Mouse (Mus musculus): ENCODE data around the gene Pck1.

Pck1 gene

GRCm38 (mm10) chr2:173138323-173139239 lies 14.3 kb upstream of the Pck1 start:
- CTCF ChIA-PET, result interaction anchor here in 1 of 4 experiments (1.3 kb wide), 1 partner anchor 37 kb away, joined by 4 read pairs; no protein-coding TSS in a partner anchor
- POLR2A ChIA-PET, result interaction anchor here in 1 of 4 experiments (0.7 kb wide), 1 partner anchor 794 kb away, joined by 5 read pairs; no protein-coding TSS in a partner anchor

GRCm38 (mm10) chr2:173143611-173144010 lies 9.2 kb upstream of the Pck1 start:
- ChIA-PET CTCF (interaction anchor here in 3 of 4 experiments (0.7 to 1.7 kb wide), 5 partner anchors 15 to 43 kb away, joined by 3 to 5 read pairs (median 3); no protein-coding TSS in a partner anchor), POLR2A (interaction anchor here in 2 of 4 experiments (0.6 to 1.2 kb wide), 2 partner anchors 12 to 79 kb away, joined by 3 to 5 read pairs; no protein-coding TSS in a partner anchor)

- CTCF ChIA-PET, result interaction anchor here in 2 of 4 experiments (0.6 to 1.5 kb wide), 2 partner anchors 13 to 30 kb away, joined by 3 to 5 read pairs; no protein-coding TSS in a partner anchor
- POLR2A ChIA-PET, result no interaction called here
Observed at GRCm38 (mm10) chr2:173145808-173146207, 7.0 kb upstream of the Pck1 start.

- ChIA-PET CTCF (no interaction called here), POLR2A (no interaction called here)
Observed at GRCm38 (mm10) chr2:173146728-173147127, 6.1 kb upstream of the Pck1 start.

- ChIA-PET CTCF (no interaction called here), POLR2A (interaction anchor here in 1 of 4 experiments (0.9 kb wide), 1 partner anchor 11 kb away, joined by 3 read pairs; no protein-coding TSS in a partner anchor)
Observed at GRCm38 (mm10) chr2:173148001-173148400, 4.8 kb upstream of the Pck1 start.

- CTCF ChIA-PET, result no interaction called here
- POLR2A ChIA-PET, result interaction anchor here in 3 of 4 experiments (0.5 to 0.7 kb wide), 3 partner anchors 22 to 598 kb away, joined by 3 to 4 read pairs (median 3); no protein-coding TSS in a partner anchor
Observed at GRCm38 (mm10) chr2:173151352-173151751, 1.5 kb upstream of the Pck1 start.

- ChIA-PET POLR2A (interaction anchor here in 2 of 4 experiments (0.5 to 0.7 kb wide), 2 partner anchors 21 to 598 kb away, joined by 3 read pairs; no protein-coding TSS in a partner anchor), CTCF (interaction anchor here in 1 of 4 experiments (0.6 kb wide), 1 partner anchor 814 kb away, joined by 4 read pairs; no protein-coding TSS in a partner anchor)
Observed at GRCm38 (mm10) chr2:173151784-173152284, 1.0 kb upstream of the Pck1 start.

GRCm38 (mm10) chr2:173153266-173153665 lies 418 bp downstream of the Pck1 start:
- ChIA-PET POLR2A (interaction anchor here in 1 of 4 experiments (0.6 kb wide), 1 partner anchor 131 kb away, joined by 3 read pairs; no protein-coding TSS in a partner anchor), CTCF (no interaction called here)

- CTCF ChIA-PET, result no interaction called here
- POLR2A ChIA-PET, result no interaction called here
Observed at GRCm38 (mm10) chr2:173154513-173154912, 1.7 kb downstream of the Pck1 start.

- POLR2A ChIA-PET, result interaction anchor here in 1 of 4 experiments (0.8 kb wide), 1 partner anchor 12 kb away, joined by 3 read pairs; no protein-coding TSS in a partner anchor
Observed at GRCm38 (mm10) chr2:173154962-173155361, 2.1 kb downstream of the Pck1 start.

GRCm38 (mm10) chr2:173155907-173156306 lies 3.1 kb downstream of the Pck1 start:
- ChIA-PET CTCF (interaction anchor here in 1 of 4 experiments (0.5 to 0.6 kb wide), 2 partner anchors 71 to 826 kb away, joined by 3 to 4 read pairs; no protein-coding TSS in a partner anchor), POLR2A (interaction anchor here in 3 of 4 experiments (0.7 to 0.8 kb wide), 3 partner anchors 13 to 55 kb away, joined by 3 to 11 read pairs (median 3); no protein-coding TSS in a partner anchor)

More at GRCm38 (mm10) chr2:173154962-173155361, 2.1 kb downstream of the Pck1 start:
- CTCF ChIA-PET, result no interaction called here

- ChIA-PET POLR2A (interaction anchor here in 1 of 4 experiments (0.6 to 0.7 kb wide), 2 partner anchors 30 to 648 kb away, joined by 3 to 4 read pairs; no protein-coding TSS in a partner anchor), CTCF (interaction anchor here in 2 of 4 experiments (0.7 kb wide), 4 partner anchors 11 to 1668 kb away, joined by 3 to 14 read pairs (median 4); no protein-coding TSS in a partner anchor)
Observed at GRCm38 (mm10) chr2:173156923-173157322, 4.1 kb downstream of the Pck1 start.

GRCm38 (mm10) chr2:173157376-173157775 lies 4.5 kb downstream of the Pck1 start:
- ChIA-PET CTCF (interaction anchor here in 2 of 4 experiments (0.6 to 0.7 kb wide), 5 partner anchors 30 to 1668 kb away, joined by 3 to 14 read pairs (median 3); partner anchors contain the start of gene Rbm38 (in 1 of the 2)), POLR2A (interaction anchor here in 1 of 4 experiments (0.7 kb wide), 2 partner anchors 30 to 1503 kb away, joined by 4 to 9 read pairs; no protein-coding TSS in a partner anchor)

GRCm38 (mm10) chr2:173157871-173158270 lies 5.0 kb downstream of the Pck1 start:
- ChIA-PET CTCF (interaction anchor here in 3 of 4 experiments (0.6 to 2.9 kb wide), 8 partner anchors 29 to 1669 kb away, joined by 3 to 14 read pairs (median 4); partner anchors contain the start of genes Rbm38 (in 1 of the 3) and Vapb (in 1 of the 3)), POLR2A (interaction anchor here in 2 of 4 experiments (0.7 to 1.5 kb wide), 3 partner anchors 15 to 1503 kb away, joined by 4 to 10 read pairs (median 9); no protein-coding TSS in a partner anchor)

- POLR2A ChIA-PET, result interaction anchor here in 3 of 4 experiments (0.6 to 1.6 kb wide), 6 partner anchors 10 to 918 kb away, joined by 3 to 10 read pairs (median 3); no protein-coding TSS in a partner anchor
- CTCF ChIA-PET, result interaction anchor here in 3 of 4 experiments (0.5 to 2.9 kb wide), 26 partner anchors 13 to 959 kb away, joined by 3 to 12 read pairs (median 4); partner anchors contain the start of genes Vapb (in 1 of the 3) and Zbp1 (in 1 of the 3)
Observed at GRCm38 (mm10) chr2:173158390-173159055, 5.7 kb downstream of the Pck1 start.

GRCm38 (mm10) chr2:173159354-173160311 lies 6.8 kb downstream of the Pck1 start:
- ChIA-PET CTCF (interaction anchor here in 3 of 4 experiments (0.5 to 2.9 kb wide), 38 partner anchors 9 to 684 kb away, joined by 3 to 12 read pairs (median 4); partner anchors contain the start of gene Zbp1 (in 1 of the 3)), POLR2A (interaction anchor here in 3 of 4 experiments (0.6 to 1.6 kb wide), 14 partner anchors 9 to 936 kb away, joined by 3 to 10 read pairs (median 3); no protein-coding TSS in a partner anchor)
